Mouse (Mus musculus): ENCODE results near the gene Ttc9b.
"Not testable (repeated sequence)": the region's sequence is repeated elsewhere in the genome, so short reads cannot be mapped to it uniquely, and the experiment has no call there.

Ttc9b gene

GRCm38 (mm10) chr7:27635094-27635493 lies 18.6 kb upstream of the Ttc9b start:
- not testable (repeated sequence) for DNase-seq (ENCODE audit: low spot score)

DNA sequence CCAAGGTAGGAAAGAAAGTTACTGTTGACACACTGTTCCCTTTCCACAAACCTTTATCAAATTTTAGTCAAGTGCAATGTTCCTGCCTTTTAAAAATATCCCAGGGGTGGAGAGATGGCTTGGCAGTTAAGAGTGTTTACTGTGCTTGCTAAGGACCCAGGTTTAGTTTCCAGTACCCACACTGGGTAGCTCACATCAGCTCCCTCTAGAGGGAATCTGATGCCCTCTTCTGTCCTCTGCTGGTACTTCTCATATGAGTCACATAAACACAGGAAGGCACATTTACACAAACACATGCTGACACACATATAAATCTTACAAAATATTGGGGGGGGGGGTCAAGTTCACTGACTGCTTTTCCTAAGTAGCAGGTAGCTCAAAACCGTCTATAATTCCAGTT lies 9.2 kb upstream of the Ttc9b start:
- no peak for DNase-seq (ENCODE audit: low spot score)

GRCm38 (mm10) chr7:27646516-27646915 lies 7.2 kb upstream of the Ttc9b start:
- DNase-seq (ENCODE audit: low spot score): no peak

GRCm38 (mm10) chr7:27647281-27648002 lies 6.3 kb upstream of the Ttc9b start:
- DNase-seq (ENCODE audit: low spot score): no peak

GRCm38 (mm10) chr7:27649723-27650122 lies 4.0 kb upstream of the Ttc9b start:
- no peak for DNase-seq (ENCODE audit: low spot score)

GRCm38 (mm10) chr7:27650949-27651348 lies 2.8 kb upstream of the Ttc9b start:
- DNase-seq (ENCODE audit: low spot score): peak; percentile 28

DNA sequence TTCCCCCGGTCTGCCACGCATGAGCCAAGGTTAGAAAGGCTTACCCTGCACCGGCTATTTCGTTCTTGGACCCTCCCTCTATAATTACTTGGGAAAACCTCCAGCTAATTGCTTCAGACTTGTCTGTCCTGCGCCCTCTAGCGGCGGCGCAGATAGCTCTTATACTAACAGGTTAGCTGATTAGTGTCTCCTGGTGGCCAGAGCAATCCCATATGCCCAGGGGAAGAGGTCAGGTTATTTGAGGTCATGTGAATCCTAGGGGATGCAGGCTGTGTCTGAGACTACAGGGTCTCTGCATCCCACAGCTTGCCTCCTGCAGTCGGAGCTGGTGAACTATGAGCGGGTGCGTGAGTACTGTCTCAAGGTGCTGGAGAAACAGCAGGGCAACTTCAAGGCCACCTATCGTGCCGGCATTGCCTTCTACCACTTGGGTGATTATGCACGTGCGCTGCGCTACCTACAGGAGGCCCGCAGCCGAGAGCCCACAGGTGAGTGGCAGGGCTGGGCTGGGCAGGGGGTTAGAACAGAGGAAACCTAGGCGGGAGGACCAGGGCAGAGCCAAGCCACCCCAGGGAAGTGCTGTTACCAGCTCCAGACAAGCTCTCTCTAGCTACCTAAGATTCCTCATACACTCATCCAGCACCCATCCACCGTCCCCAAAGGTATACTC lies 1.0 kb downstream of the Ttc9b start:
- no peak for DNase-seq (ENCODE audit: low spot score)

GRCm38 (mm10) chr7:27655545-27655944 lies 1.8 kb downstream of the Ttc9b start:
- no peak for DNase-seq (ENCODE audit: low spot score)

- no peak for DNase-seq (ENCODE audit: low spot score)
These were observed 2.9 kb downstream of the Ttc9b start for GRCm38 (mm10) chr7:27656600-27656999.

GRCm38 (mm10) chr7:27657824-27658395 lies 4.2 kb downstream of the Ttc9b start:
- DNase-seq (ENCODE audit: low spot score): no peak

- DNase-seq (ENCODE audit: low spot score): no peak
These were observed 5.3 kb downstream of the Ttc9b start for GRCm38 (mm10) chr7:27658712-27659663.

DNA sequence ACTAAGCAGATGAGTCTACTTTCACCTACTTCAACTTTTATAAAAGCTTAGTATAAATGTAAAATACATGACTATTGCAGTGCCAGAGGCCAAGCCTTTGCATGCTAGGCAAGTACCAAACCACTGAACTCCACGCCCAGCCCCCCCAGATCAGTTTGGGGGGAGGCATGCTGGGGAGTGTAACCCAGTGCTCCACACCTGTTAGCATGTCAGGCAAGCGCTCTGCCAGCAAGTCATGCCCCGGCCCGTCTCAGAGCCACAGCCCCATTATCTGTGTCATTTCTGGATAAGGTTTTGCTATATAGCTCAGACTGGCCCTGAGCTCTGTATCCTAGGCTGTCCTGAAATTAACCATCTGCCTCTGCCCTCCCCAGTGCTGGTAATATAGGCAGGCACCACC lies 8.3 kb downstream of the Ttc9b start:
- DNase-seq (ENCODE audit: low spot score): no peak

GRCm38 (mm10) chr7:27673064-27673574 lies 19.4 kb downstream of the Ttc9b start:
- no peak for DNase-seq (ENCODE audit: low spot score)

DNA sequence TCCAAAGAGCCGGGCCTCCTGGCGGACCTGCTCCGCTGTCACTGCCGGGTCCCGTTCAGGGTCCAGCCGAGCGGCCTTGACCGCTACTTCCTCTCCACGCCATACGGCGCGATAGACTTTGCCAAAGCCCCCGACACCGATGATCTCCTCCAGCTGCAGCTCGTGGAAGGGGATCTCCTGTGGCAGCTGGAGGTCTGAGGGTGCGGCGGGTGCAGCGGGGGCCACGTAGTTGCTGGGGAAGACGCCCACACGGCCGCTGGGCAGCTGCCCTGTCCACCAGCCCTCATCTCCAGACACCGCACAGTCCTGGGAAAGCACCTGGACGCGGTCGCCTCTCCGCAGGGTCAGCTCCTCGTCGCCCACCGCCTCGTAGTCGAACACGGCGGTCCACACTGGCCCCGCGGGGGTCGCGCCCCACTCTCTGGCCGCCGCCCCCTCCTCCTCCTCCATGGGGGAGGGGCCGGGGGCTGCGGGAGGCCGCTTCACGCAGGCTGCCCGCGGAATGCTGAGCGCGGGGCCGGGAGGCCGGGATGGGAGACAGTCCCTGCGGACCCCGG lies 19.9 kb downstream of the Ttc9b start:
- no peak for DNase-seq (ENCODE audit: low spot score)

GRCm38 (mm10) chr7:27674195-27674521 lies 20.4 kb downstream of the Ttc9b start:
- no peak for DNase-seq (ENCODE audit: low spot score)

GRCm38 (mm10) chr7:27674522-27675221 lies 21.0 kb downstream of the Ttc9b start, which contains the start of gene Map3k10:
Gene Map3k10 (minus strand): TSS chr7:27674598.
- DNase-seq (ENCODE audit: low spot score): peak; percentile 96

DNA sequence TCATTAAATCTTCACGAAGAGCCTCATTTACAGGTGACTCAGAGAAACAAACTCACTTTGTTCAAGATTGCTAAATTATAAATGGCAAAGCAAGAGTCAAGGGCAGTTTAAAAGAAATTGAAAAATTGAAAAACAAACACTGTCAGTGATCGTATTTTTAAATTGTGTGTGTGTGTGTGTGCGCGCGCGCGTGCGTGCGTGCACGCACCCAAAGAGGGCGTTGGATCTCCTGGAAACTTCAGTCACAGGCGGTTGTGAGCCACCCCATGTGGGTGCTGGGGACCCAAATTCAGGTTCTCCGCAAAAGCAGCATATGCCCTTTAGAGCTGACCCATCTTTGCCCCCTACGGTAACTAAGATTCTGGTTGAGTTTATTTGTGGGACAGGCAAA lies 21.5 kb downstream of the Ttc9b start:
- DNase-seq (ENCODE audit: low spot score): no peak

DNA sequence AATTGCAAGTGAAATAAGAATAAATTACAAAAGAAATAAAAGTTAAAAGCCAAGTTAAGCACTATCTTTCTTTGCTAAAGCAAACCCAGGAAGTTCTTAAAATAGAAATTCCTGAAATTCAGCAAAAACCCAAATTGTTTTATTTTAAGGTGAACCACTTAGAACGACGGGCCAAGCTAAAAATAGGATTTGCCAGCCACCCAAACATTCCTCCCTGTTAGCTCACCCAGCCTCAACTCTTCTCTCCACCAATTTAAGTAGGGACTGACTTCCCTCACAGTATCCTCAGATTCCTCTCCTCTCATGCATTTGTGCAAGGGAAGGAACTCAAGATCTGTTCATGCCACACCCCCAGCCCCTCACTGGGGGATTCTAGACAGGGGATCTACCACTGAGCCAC lies 29.5 kb downstream of the Ttc9b start:
- no peak for DNase-seq (ENCODE audit: low spot score)

DNA sequence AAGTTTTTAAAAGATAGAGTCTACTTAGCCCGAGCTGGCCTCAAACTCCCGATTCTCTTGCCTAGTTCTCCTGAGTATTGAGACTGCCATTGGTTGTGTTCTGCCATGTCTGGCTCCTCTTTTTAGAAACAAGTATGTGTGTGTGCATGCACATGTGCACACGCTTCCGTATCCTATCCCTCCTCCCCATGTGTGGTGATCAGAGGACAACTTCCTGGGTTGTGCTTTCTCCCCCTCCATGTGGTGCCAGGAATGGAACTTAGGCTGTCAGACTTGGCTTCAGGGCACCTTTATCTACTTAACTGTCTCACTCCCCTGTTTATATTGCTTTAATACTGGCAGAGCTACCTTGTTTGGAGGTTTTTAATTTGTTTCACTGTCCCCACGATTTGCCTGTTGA lies 31.5 kb downstream of the Ttc9b start:
- DNase-seq (ENCODE audit: low spot score): no peak

DNA sequence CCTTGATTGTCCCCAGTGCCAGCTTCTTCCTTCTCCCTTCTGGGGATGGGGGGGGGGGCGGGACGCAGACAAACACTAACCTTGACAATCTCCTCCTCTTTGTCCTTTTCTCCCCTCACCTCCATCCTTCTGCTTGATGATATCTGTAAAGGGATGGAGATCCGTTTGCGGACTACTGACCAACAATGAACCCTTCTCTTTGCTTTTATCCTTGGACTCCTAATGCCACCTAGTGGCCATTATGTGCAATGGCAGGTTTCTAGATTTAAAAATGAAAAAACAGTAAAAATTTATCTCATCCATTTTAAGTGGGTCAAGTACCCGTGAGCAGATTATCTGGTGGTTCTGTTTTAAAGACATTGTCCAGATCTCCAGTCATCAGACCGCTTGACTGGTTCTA lies 32.0 kb downstream of the Ttc9b start:
- no peak for DNase-seq (ENCODE audit: low spot score)

- DNase-seq (ENCODE audit: low spot score): no peak
These were observed 33.3 kb downstream of the Ttc9b start for GRCm38 (mm10) chr7:27687043-27687442.

Measured in yolk sac, embryonic 10.5 days (tissue).